Mouse (Mus musculus) heart, postnatal 4 days (tissue): ENCODE data around the gene Sstr3. TPM values are rescaled to one million over a fixed set of nuclear protein-coding genes. Genes with fewer than 3 reads are reported as not detected.

Source experiments
- DNase-seq: peaks from one replicate; pipeline ENCODE4 v3.0.0; 2021
- total RNA-seq, 2 experiments: library from RNA; stranded (reverse); gene quantifications; 2 replicates each; pipeline ENCODE4 v1.2.3; 2021

Gene Sstr3
- total RNA-seq, 2 experiments from 2014 or later: 0.07 TPM

- no peak for DNase-seq
Measured at GRCm38 (mm10) chr15:78502437-78503132, 41.9 kb downstream of the Sstr3 start.

GRCm38 (mm10) chr15:78494968-78495406, 49.5 kb downstream of the Sstr3 start, which contains the start of gene Il2rb:
TSS of gene Il2rb (minus strand) at chr15:78495271.
- DNase-seq: no peak

GRCm38 (mm10) chr15:78493401-78494010, 51.0 kb downstream of the Sstr3 start:
- DNase-seq: no peak

GRCm38 (mm10) chr15:78491301-78491700, 53.2 kb downstream of the Sstr3 start:
- DNase-seq: no peak

- no peak for DNase-seq
Measured at GRCm38 (mm10) chr15:78489906-78490305, 54.6 kb downstream of the Sstr3 start.

GRCm38 (mm10) chr15:78489248-78489647, 55.2 kb downstream of the Sstr3 start:
- no peak for DNase-seq

- DNase-seq: no peak
Measured at GRCm38 (mm10) chr15:78487066-78487465, 57.4 kb downstream of the Sstr3 start.

Other genes with a start within 250 kb of the Sstr3 start
- gene Csf2rb2, start 239.0 kb downstream of the Sstr3 start, total RNA-seq: 1 to 10 TPM; 1.1 to 1.2 TPM
- gene Csf2rb, start 218.9 kb downstream of the Sstr3 start, total RNA-seq: 1 to 10 TPM; 1.6 to 2.0 TPM
- not detected for gene Tex33, start 148.8 kb downstream of the Sstr3 start, total RNA-seq
- gene Tst, start 138.8 kb downstream of the Sstr3 start, total RNA-seq: 10 to 100 TPM; 16.9 to 20.1 TPM
- gene Mpst, start 138.3 kb downstream of the Sstr3 start, total RNA-seq: 10 to 100 TPM; 21.9 to 24.9 TPM
- gene Kctd17, start 116.1 kb downstream of the Sstr3 start, total RNA-seq: 10 to 100 TPM; 72.0 to 74.8 TPM
- not detected for gene Tmprss6, start 76.1 kb downstream of the Sstr3 start, total RNA-seq
- under 1 TPM; 0.27 to 0.41 TPM for gene Il2rb, start 49.4 kb downstream of the Sstr3 start, total RNA-seq
- 10 to 100 TPM; 63.6 to 64.5 TPM for gene C1qtnf6, start 13.3 kb downstream of the Sstr3 start, total RNA-seq
- gene Rac2, start 28.1 kb upstream of the Sstr3 start, total RNA-seq: 1 to 10 TPM; 2.1 to 2.6 TPM
- 1 to 10 TPM; 4.2 to 5.6 TPM for gene Cyth4, start 52.4 kb upstream of the Sstr3 start, total RNA-seq
- 1 to 10 TPM in 1 of 2 experiments, under 1 TPM in 1; 0.95 to 1.3 TPM for gene Elfn2, start 174.1 kb upstream of the Sstr3 start, total RNA-seq
- 10 to 100 TPM; 17.6 to 18.1 TPM for gene Mfng, start 228.8 kb upstream of the Sstr3 start, total RNA-seq